Mouse (Mus musculus) layer of hippocampus, postnatal 10 days (tissue): ENCODE results near the gene Arhgef25. TPM values are rescaled to one million over a fixed set of nuclear protein-coding genes. Genes with fewer than 3 reads are reported as not detected.
"Not testable (repeated sequence)": the region's sequence is repeated elsewhere in the genome, so short reads cannot be mapped to it uniquely, and the experiment has no call there.

Source experiments
- DNase-seq, 2 experiments: peaks; one replicate each; pipeline ENCODE4 v3.0.0; 2021; ENCODE audit warnings: low spot score in 2 of 2
- total RNA-seq, 2 experiments: library from RNA; stranded (reverse); gene quantifications; 2 replicates each; pipeline ENCODE4 v1.2.3; 2021

The Arhgef25 gene
- total RNA-seq, 2 experiments from 2014 or later, result 125 to 132 TPM

GRCm38 (mm10) chr10:127205373-127205772 is 15.5 kb upstream of the Arhgef25 start:
- DNase-seq, result no peak

- no peak for DNase-seq
Observed at GRCm38 (mm10) chr10:127204589-127204988, 14.7 kb upstream of the Arhgef25 start.

GRCm38 (mm10) chr10:127203106-127203505 is 13.2 kb upstream of the Arhgef25 start:
- no peak for DNase-seq

GRCm38 (mm10) chr10:127200279-127200678 is 10.4 kb upstream of the Arhgef25 start:
- no peak for DNase-seq

GRCm38 (mm10) chr10:127199474-127199873 is 9.6 kb upstream of the Arhgef25 start:
- no peak for DNase-seq

GRCm38 (mm10) chr10:127199068-127199467 is 9.2 kb upstream of the Arhgef25 start:
- no peak for DNase-seq

- no peak for DNase-seq
Observed at GRCm38 (mm10) chr10:127198492-127198891, 8.6 kb upstream of the Arhgef25 start.

GRCm38 (mm10) chr10:127197505-127198110 is 7.7 kb upstream of the Arhgef25 start:
- no peak for DNase-seq

- no peak for DNase-seq
Observed at GRCm38 (mm10) chr10:127197104-127197503, 7.2 kb upstream of the Arhgef25 start.

- peak in 1 of 2 experiments; percentile 64 for DNase-seq
Observed at GRCm38 (mm10) chr10:127196392-127196791, 6.5 kb upstream of the Arhgef25 start.

- peak in 1 of 2 experiments; percentile 64 for DNase-seq
Observed at GRCm38 (mm10) chr10:127195328-127196129, 5.6 kb upstream of the Arhgef25 start, which contains the start of gene Dtx3. TSS of gene Dtx3 (minus strand) at chr10:127195728.

GRCm38 (mm10) chr10:127194428-127195327 is 4.8 kb upstream of the Arhgef25 start:
- DNase-seq, result peak in 1 of 2 experiments; percentile 63

GRCm38 (mm10) chr10:127193011-127193410 is 3.1 kb upstream of the Arhgef25 start:
- DNase-seq, result no peak

- DNase-seq, result not testable (repeated sequence)
Observed at GRCm38 (mm10) chr10:127192057-127192328, 2.1 kb upstream of the Arhgef25 start.

GRCm38 (mm10) chr10:127191191-127192056 is 1.5 kb upstream of the Arhgef25 start:
- DNase-seq, result peak in 1 of 2 experiments; percentile 18

- peak in 1 of 2 experiments; percentile 29 for DNase-seq
Observed at GRCm38 (mm10) chr10:127190398-127191190, 711 bp upstream of the Arhgef25 start.

- DNase-seq, result peak; percentile 55 to 63
Observed at GRCm38 (mm10) chr10:127189116-127189650, 700 bp downstream of the Arhgef25 start.

- DNase-seq, result peak; percentile 59 to 75
Observed at GRCm38 (mm10) chr10:127188465-127189115, 1.3 kb downstream of the Arhgef25 start.

- DNase-seq, result peak in 1 of 2 experiments; percentile 40
Observed at GRCm38 (mm10) chr10:127188079-127188453, 1.8 kb downstream of the Arhgef25 start.
